Mouse (Mus musculus) ES-Bruce4 (cell line): ENCODE data around the gene Amtn. TPM values are rescaled to one million over a fixed set of nuclear protein-coding genes. Genes with fewer than 3 reads are reported as not detected.
A peak's percentile ranks its signal among the peaks of the same experiment; 100 is the strongest.
"Not testable (repeated sequence)": the region's sequence is repeated elsewhere in the genome, so short reads cannot be mapped to it uniquely, and the experiment has no call there.

Experiments
- H3K27ac ChIP-seq: 2 replicates; pipeline ENCODE4 v1.5.1; 2012; ENCODE audit warnings: low read length, inconsistent platforms; ENCODE audit not compliant: insufficient read depth
- H3K27me3 ChIP-seq: 2 replicates; pipeline ENCODE4 v1.6.1; 2012; ENCODE audit warnings: mild to moderate bottlenecking, low read length, inconsistent platforms; ENCODE audit not compliant: control insufficient read depth, poor library complexity, insufficient read depth, severe bottlenecking
- H3K36me3 ChIP-seq: 2 replicates; pipeline ENCODE4 v1.6.1; 2012; ENCODE audit warnings: inconsistent platforms, mild to moderate bottlenecking, low read length, moderate library complexity; ENCODE audit not compliant: control insufficient read depth, poor library complexity, insufficient read depth, severe bottlenecking
- H3K4me1 ChIP-seq: one replicate; pipeline ENCODE4 v1.8.1; 2011; ENCODE audit warnings: low read length; ENCODE audit not compliant: control insufficient read depth, insufficient read depth
- H3K4me3 ChIP-seq: 2 replicates; pipeline ENCODE4 v1.5.1; 2011; ENCODE audit warnings: low read depth, mild to moderate bottlenecking, low read length
- H3K9ac ChIP-seq: 2 replicates; pipeline ENCODE4 v1.6.1; 2012; ENCODE audit warnings: low read depth, mild to moderate bottlenecking, inconsistent platforms; ENCODE audit not compliant: poor library complexity, severe bottlenecking
- H3K9me3 ChIP-seq: replicated peaks from 2 replicates; pipeline ENCODE4 v1.6.1; 2012; ENCODE audit warnings: mild to moderate bottlenecking, low read length, inconsistent platforms; ENCODE audit not compliant: control insufficient read depth, poor library complexity, insufficient read depth, severe bottlenecking
- CTCF ChIP-seq: IDR thresholded peaks from one replicate; pipeline ENCODE4 v1.8.1; 2011; ENCODE audit warnings: low read depth, low read length
- EP300 ChIP-seq: IDR thresholded peaks from 2 replicates; pipeline ENCODE4 v1.6.1; 2011; ENCODE audit warnings: low read depth, low read length; ENCODE audit not compliant: insufficient read depth
- POLR2A ChIP-seq: IDR thresholded peaks from one replicate; pipeline ENCODE4 v1.8.1; 2011; ENCODE audit warnings: low read length; ENCODE audit not compliant: insufficient read depth
- polyA plus RNA-seq: library from polyadenylated mRNA; stranded (reverse); fragments of >200 nt; gene quantifications from 2 replicates; pipeline ENCODE4 v1.2.4, GENCODE M21; 2011; ENCODE audit warnings: low read depth; ENCODE audit not compliant: missing spikeins, insufficient read depth, insufficient read length

The Amtn gene
- polyA plus RNA-seq, 1 experiment = not detected

- no peak overlapping the region for H3K4me3 ChIP-seq
- no peaks in the 10 kb centered on the region for H3K4me1 ChIP-seq
- H3K9me3 ChIP-seq = no peaks in the 10 kb centered on the region
- H3K27ac ChIP-seq = no peak overlapping the region
- H3K9ac ChIP-seq = no peak overlapping the region
- H3K36me3 ChIP-seq = no peaks in the 10 kb centered on the region
- TF ChIP-seq EP300 (no peak), CTCF (no peak), POLR2A (no peak)
- H3K27me3 ChIP-seq = no peaks in the 10 kb centered on the region
Observed at GRCm38 (mm10) chr5:88398581-88398980, 22.7 kb downstream of the Amtn start.

- Histone ChIP-seq H3K4me3 (no peak overlapping the region), H3K9ac (no peak overlapping the region), H3K27ac (no peak overlapping the region), H3K36me3 (no peaks in the 10 kb centered on the region), H3K9me3 (no peaks in the 10 kb centered on the region), H3K4me1 (no peaks in the 10 kb centered on the region), H3K27me3 (no peaks in the 10 kb centered on the region)
- TF ChIP-seq POLR2A = no peak
- no peak for TF ChIP-seq EP300
- TF ChIP-seq CTCF = peak; percentile 46
Observed at GRCm38 (mm10) chr5:88399849-88400248, 23.9 kb downstream of the Amtn start.

GRCm38 (mm10) chr5:88401464-88401863, 25.6 kb downstream of the Amtn start:
- Histone ChIP-seq H3K4me1 (no peaks in the 10 kb centered on the region), H3K4me3 (no peak overlapping the region), H3K36me3 (no peaks in the 10 kb centered on the region), H3K27ac (no peak overlapping the region), H3K9ac (no peak overlapping the region), H3K9me3 (no peaks in the 10 kb centered on the region), H3K27me3 (no peaks in the 10 kb centered on the region)
- TF ChIP-seq EP300 = no peak
- TF ChIP-seq POLR2A = no peak
- no peak for TF ChIP-seq CTCF

- Histone ChIP-seq H3K4me3 (no peak overlapping the region), H3K4me1 (no peaks in the 10 kb centered on the region), H3K36me3 (no peaks in the 10 kb centered on the region), H3K9ac (no peak overlapping the region), H3K27me3 (no peaks in the 10 kb centered on the region), H3K9me3 (no peaks in the 10 kb centered on the region), H3K27ac (no peak overlapping the region)
- no peak for TF ChIP-seq EP300
Observed at GRCm38 (mm10) chr5:88420319-88421065, 44.6 kb downstream of the Amtn start.

GRCm38 (mm10) chr5:88424892-88425291, 49.0 kb downstream of the Amtn start:
- not testable (repeated sequence) for H3K36me3 ChIP-seq, H3K27ac ChIP-seq, H3K4me1 ChIP-seq

GRCm38 (mm10) chr5:88426753-88427152, 50.8 kb downstream of the Amtn start:
- no peak overlapping the region for H3K4me3 ChIP-seq
- H3K9me3 ChIP-seq = no peaks in the 10 kb centered on the region
- H3K9ac ChIP-seq = no peak overlapping the region
- H3K27me3 ChIP-seq = no peaks in the 10 kb centered on the region
- TF ChIP-seq EP300 = no peak
- no peak for TF ChIP-seq POLR2A
- no peak for TF ChIP-seq CTCF
- no peaks in the 10 kb centered on the region for H3K36me3 ChIP-seq
- no peak overlapping the region for H3K27ac ChIP-seq
- no peaks in the 10 kb centered on the region for H3K4me1 ChIP-seq

More at GRCm38 (mm10) chr5:88424892-88425291, 49.0 kb downstream of the Amtn start:
- not testable (repeated sequence) for H3K9ac ChIP-seq, H3K4me3 ChIP-seq, H3K9me3 ChIP-seq, H3K27me3 ChIP-seq

Other genes starting within 250 kb of the Amtn start
- gene Gm11115, start 222.0 kb upstream of the Amtn start, polyA plus RNA-seq = not detected in 2 replicates
- gene Gm7714, start 107.2 kb upstream of the Amtn start, polyA plus RNA-seq = not detected in 2 replicates
- not detected in 2 replicates for gene Prol1, start 58.8 kb upstream of the Amtn start, polyA plus RNA-seq
- not detected in 2 replicates for gene Ambn, start 79.9 kb downstream of the Amtn start, polyA plus RNA-seq
- not detected in 2 replicates for gene Enam, start 111.9 kb downstream of the Amtn start, polyA plus RNA-seq
- gene Jchain, start 151.8 kb downstream of the Amtn start, polyA plus RNA-seq = not detected in 2 replicates
- 100.0 and 108 TPM in 2 replicates for gene Utp3, start 178.4 kb downstream of the Amtn start, polyA plus RNA-seq
- gene Rufy3, start 188.9 kb downstream of the Amtn start, polyA plus RNA-seq = 30.1 and 30.6 TPM in 2 replicates